Mouse (Mus musculus) cerebellum, adult 9-11 months (tissue): ENCODE measurements at regions not wholly inside any gene's neighbourhood (a gene's known extent, or its start where the extent isn't known, plus 50 kb on each side); places are given as distances from the start of the nearest gene placed in this dataset.

Experiments used
- DNase-seq: peaks from one replicate; pipeline ENCODE4 v3.0.0; 2022

GRCm38 (mm10) chr16:52742166-52742565 is 288.3 kb upstream of the Alcam start:
- no peak for DNase-seq

GRCm38 (mm10) chr16:52726120-52726844 is 272.4 kb upstream of the Alcam start:
- no peak for DNase-seq

DNA sequence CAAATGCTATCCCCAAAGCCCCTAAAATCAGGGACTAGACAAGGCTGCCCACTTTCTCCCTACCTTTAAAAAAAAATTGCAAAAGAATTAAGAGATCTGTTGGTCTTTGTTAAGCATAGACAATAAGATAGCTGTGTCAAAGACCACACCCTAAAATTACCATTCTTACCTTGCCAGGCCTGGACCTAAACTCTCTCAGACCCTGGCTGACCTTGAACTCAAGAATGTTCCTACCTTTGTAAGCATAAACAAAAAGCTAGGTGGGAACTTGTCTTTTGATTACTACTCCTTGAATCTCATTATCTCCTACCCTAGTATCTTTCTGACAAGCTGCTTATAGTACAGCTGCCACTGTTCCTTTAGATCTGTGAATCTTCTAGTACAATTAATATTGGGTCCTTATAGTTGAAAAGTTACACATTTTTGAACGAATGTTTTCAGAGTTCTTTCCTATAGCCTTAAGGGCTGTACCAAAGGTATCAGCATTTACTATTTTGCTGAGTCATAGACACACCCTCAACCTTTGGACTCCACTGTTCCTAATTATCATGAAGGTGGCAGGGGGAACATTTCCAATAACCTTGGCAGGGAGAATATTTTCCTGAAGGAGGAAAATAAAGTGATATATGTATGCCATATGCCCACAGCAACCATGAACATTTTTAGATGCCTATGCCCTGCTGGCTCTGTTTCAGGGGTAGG is 264.5 kb upstream of the Alcam start:
- no peak for DNase-seq

- DNase-seq = no peak
Measured at GRCm38 (mm10) chr16:52690272-52690671, 236.4 kb upstream of the Alcam start.

GRCm38 (mm10) chr16:52654825-52655224 is 201.0 kb upstream of the Alcam start:
- no peak for DNase-seq
